In genomic region chr11:87453216-87454034, GRCm38 (mm10) we compare ENCODE assay signal across 9 mouse cellular contexts. TPM values are rescaled to one million over a fixed set of nuclear protein-coding genes. Genes with fewer than 3 reads are reported as not detected.
DNase-seq lines count a peak whose midpoint lies in the region; ATAC-seq and TF ChIP-seq lines count a peak whose summit lies in the region.
"Had no signal": no experiment of that assay in that cellular context is flagged by ENCODE, and none has a peak within 500 bp of the region (broad histone marks: within the 10 kb centered on the region; RNA-seq: fewer than 3 reads in every experiment).

No protein-coding gene starts in this region.

- WGBS in liver, postnatal 0 days (ENCODE audit: insufficient replicate concordance): 16% methylated on average over 13 of the region's 13 CpGs
- 19% methylated on average over 13 of the region's 13 CpGs for WGBS in embryonic facial prominence, embryonic 10.5 days
- WGBS in kidney, embryonic 15.5 days: 13% methylated on average over 13 of the region's 13 CpGs
- 28% methylated on average over 13 of the region's 13 CpGs for WGBS in neural tube, embryonic 15.5 days
- WGBS in midbrain, postnatal 0 days: 23% methylated on average over 13 of the region's 13 CpGs

- no peak for ATAC-seq in liver, postnatal 0 days
- no peak for ATAC-seq in kidney, embryonic 15.5 days (replicated peaks; ENCODE audit: low FRiP score)
- ATAC-seq in neural tube, embryonic 15.5 days (ENCODE audit: low FRiP score): no peak
- ATAC-seq in midbrain, postnatal 0 days (ENCODE audit: low FRiP score): no peak

- no peak for TF ChIP-seq CTCF in liver, postnatal 0 days (IDR thresholded peaks at IDR 0.05; ENCODE audit: low read depth)
- no peak for TF ChIP-seq CTCF in midbrain, postnatal 0 days (IDR thresholded peaks at IDR 0.05)

- H3K27ac ChIP-seq in liver, postnatal 0 days (ENCODE audit: low read depth): no peak overlapping the region
- peak overlapping the region; percentile 55 for H3K27ac ChIP-seq in embryonic facial prominence, embryonic 10.5 days (replicated peaks)
- H3K27ac ChIP-seq in kidney, embryonic 15.5 days: peak overlapping the region; percentile 58
- H3K27ac ChIP-seq in neural tube, embryonic 15.5 days (replicated peaks): no peak overlapping the region
- H3K27ac ChIP-seq in midbrain, postnatal 0 days (ENCODE audit: low read depth, low read length): no peak overlapping the region
- H3K27ac ChIP-seq: macrophage had no signal

- H3K4me1 ChIP-seq in liver, postnatal 0 days (ENCODE audit: insufficient read depth): peaks cover 11% of the 10 kb centered on the region
- H3K4me1 ChIP-seq in embryonic facial prominence, embryonic 10.5 days: peaks cover 14% of the 10 kb centered on the region
- H3K4me1 ChIP-seq in kidney, embryonic 15.5 days: peaks cover 12% of the 10 kb centered on the region
- 0 out of 2 replicates have a peak, but pooled peaks cover 5% of the 10 kb centered on the region for H3K4me1 ChIP-seq in neural tube, embryonic 15.5 days
- no peaks in the 10 kb centered on the region for H3K4me1 ChIP-seq in midbrain, postnatal 0 days (ENCODE audit: insufficient read depth, low read length)

- no peak overlapping the region for H3K9ac ChIP-seq in liver, postnatal 0 days (replicated peaks)
- H3K9ac ChIP-seq in kidney, embryonic 15.5 days: no peak overlapping the region
- H3K9ac ChIP-seq in neural tube, embryonic 15.5 days (replicated peaks): no peak overlapping the region
- H3K9ac ChIP-seq in midbrain, postnatal 0 days (replicated peaks; ENCODE audit: low read length, poor library complexity, severe bottlenecking): no peak overlapping the region

- DNase-seq in liver: peak; percentile 21
- DNase-seq in liver, postnatal 0 days: no peak
- peak; percentile 44 for DNase-seq in embryonic facial prominence, embryonic 10.5 days (ENCODE audit: low spot score)
- peak; percentile 48 for DNase-seq in lung, postnatal 36 days
- no peak for DNase-seq in midbrain, postnatal 0 days (ENCODE audit: low spot score)
- DNase-seq in adrenal gland, adult 2 months: no peak

- H3K9me3 ChIP-seq in liver, postnatal 0 days (ENCODE audit: low read length): no peaks in the 10 kb centered on the region
- no peaks in the 10 kb centered on the region for H3K9me3 ChIP-seq in embryonic facial prominence, embryonic 10.5 days
- H3K9me3 ChIP-seq in kidney, embryonic 15.5 days (replicated peaks): no peaks in the 10 kb centered on the region
- no peaks in the 10 kb centered on the region for H3K9me3 ChIP-seq in neural tube, embryonic 15.5 days (replicated peaks)
- H3K9me3 ChIP-seq in midbrain, postnatal 0 days (ENCODE audit: low read length): no peaks in the 10 kb centered on the region

- H3K36me3 ChIP-seq in liver, postnatal 0 days (replicated peaks; ENCODE audit: insufficient read depth, low read length): no peaks in the 10 kb centered on the region
- H3K36me3 ChIP-seq in embryonic facial prominence, embryonic 10.5 days (replicated peaks): no peaks in the 10 kb centered on the region
- H3K36me3 ChIP-seq in kidney, embryonic 15.5 days: no peaks in the 10 kb centered on the region
- H3K36me3 ChIP-seq in neural tube, embryonic 15.5 days: no peaks in the 10 kb centered on the region
- H3K36me3 ChIP-seq in midbrain, postnatal 0 days (ENCODE audit: insufficient read depth, low read length): no peaks in the 10 kb centered on the region

- TF ChIP-seq EP300 in liver, postnatal 0 days (IDR thresholded peaks at IDR 0.05; ENCODE audit: low read depth): no peak

- H3K4me3 ChIP-seq in liver, postnatal 0 days (ENCODE audit: low read depth, low read length): no peak overlapping the region
- H3K4me3 ChIP-seq in embryonic facial prominence, embryonic 10.5 days: peak overlapping the region; percentile 30; the same call in 1 of the 2 replicates
- no peak overlapping the region for H3K4me3 ChIP-seq in kidney, embryonic 15.5 days (replicated peaks)
- no peak overlapping the region for H3K4me3 ChIP-seq in neural tube, embryonic 15.5 days (replicated peaks)
- H3K4me3 ChIP-seq in midbrain, postnatal 0 days (ENCODE audit: low read depth, low read length): no peak overlapping the region

- H3K4me2 ChIP-seq in liver, postnatal 0 days (ENCODE audit: low read depth, low read length): no peak overlapping the region
- H3K4me2 ChIP-seq in kidney, embryonic 15.5 days: peak overlapping the region; percentile 39
- no peak overlapping the region for H3K4me2 ChIP-seq in neural tube, embryonic 15.5 days
- H3K4me2 ChIP-seq in midbrain, postnatal 0 days (ENCODE audit: low read depth, low read length, poor library complexity, severe bottlenecking): no peak overlapping the region

- no peaks in the 10 kb centered on the region for H3K27me3 ChIP-seq in liver, postnatal 0 days (ENCODE audit: insufficient read depth, low read length)
- H3K27me3 ChIP-seq in embryonic facial prominence, embryonic 10.5 days (replicated peaks; ENCODE audit: low read depth, poor library complexity, severe bottlenecking): no peaks in the 10 kb centered on the region
- H3K27me3 ChIP-seq in kidney, embryonic 15.5 days: no peaks in the 10 kb centered on the region
- no peaks in the 10 kb centered on the region for H3K27me3 ChIP-seq in neural tube, embryonic 15.5 days (replicated peaks)
- H3K27me3 ChIP-seq in midbrain, postnatal 0 days (ENCODE audit: insufficient read depth, low read length): no peaks in the 10 kb centered on the region

RNA-seq across cellular contexts. Expression of gene Tex14, which starts 48.6 kb away (rescaled TPM):
- 0.24 TPM in 1 of 2 replicates, not detected in the other for polyA plus RNA-seq in liver, postnatal 0 days (2015; fragmentation: Nextera tagmentation; extraction: Ambion mirVana)
- 0.50 TPM in 1 of 2 replicates, not detected in the other for polyA plus RNA-seq in embryonic facial prominence, embryonic 10.5 days (2016; fragmentation: Nextera tagmentation; extraction: Ambion mirVana)
- 0.60 and 0.65 TPM in 2 replicates for polyA plus RNA-seq in kidney, embryonic 15.5 days (2015; fragmentation: Nextera tagmentation; extraction: Ambion mirVana)
- 0.86 and 0.92 TPM in 2 replicates for polyA plus RNA-seq in neural tube, embryonic 15.5 days (2015; fragmentation: Nextera tagmentation; extraction: Ambion mirVana)
- total RNA-seq in midbrain, postnatal 0 days (2014; rRNA removed): 0.66 and 4.0 TPM in 2 replicates
- 0.31 and 0.35 TPM in 2 replicates for polyA plus RNA-seq in midbrain, postnatal 0 days (2015; fragmentation: Nextera tagmentation; extraction: Ambion mirVana)
- total RNA-seq in adrenal gland, adult 2 months (2021): 1 to 10 TPM in 1 of 2 experiments, under 1 TPM in 1; 0.35 to 1.3 TPM
- polyA plus RNA-seq in adrenal gland, adult 2 months (2012; rRNA removed): 0.03 and 0.08 TPM in 2 replicates

RNA-seq across cellular contexts. Expression of gene Rad51c, which starts 48.7 kb away (rescaled TPM):
- 1.6 and 2.6 TPM in 2 replicates for polyA plus RNA-seq in liver, postnatal 0 days (2015; fragmentation: Nextera tagmentation; extraction: Ambion mirVana)
- 11.5 and 11.9 TPM in 2 replicates for polyA plus RNA-seq in embryonic facial prominence, embryonic 10.5 days (2016; fragmentation: Nextera tagmentation; extraction: Ambion mirVana)
- polyA plus RNA-seq in kidney, embryonic 15.5 days (2015; fragmentation: Nextera tagmentation; extraction: Ambion mirVana): 8.3 and 9.1 TPM in 2 replicates
- 4.0 and 5.7 TPM in 2 replicates for polyA plus RNA-seq in neural tube, embryonic 15.5 days (2015; fragmentation: Nextera tagmentation; extraction: Ambion mirVana)
- total RNA-seq in midbrain, postnatal 0 days (2014; rRNA removed): 2.0 and 2.4 TPM in 2 replicates
- 1.8 and 2.1 TPM in 2 replicates for polyA plus RNA-seq in midbrain, postnatal 0 days (2015; fragmentation: Nextera tagmentation; extraction: Ambion mirVana)
- total RNA-seq in adrenal gland, adult 2 months (2021): 1 to 10 TPM; 1.6 to 2.2 TPM
- polyA plus RNA-seq in adrenal gland, adult 2 months (2012; rRNA removed): 0.13 and 0.15 TPM in 2 replicates

Comparison
In these comparisons a context has a peak if more than half of its experiments do, and no peak if none do; other contexts are left out.
1. DNase-seq: peak in liver (single experiment), embryonic facial prominence, embryonic 10.5 days (single experiment) and lung, postnatal 36 days (single experiment); none in liver, postnatal 0 days (single experiment), midbrain, postnatal 0 days (single experiment) and adrenal gland, adult 2 months (single experiment).
2. H3K27ac ChIP-seq: peak in embryonic facial prominence, embryonic 10.5 days (single experiment) and kidney, embryonic 15.5 days (single experiment); none in liver, postnatal 0 days (single experiment), neural tube, embryonic 15.5 days (single experiment) and midbrain, postnatal 0 days (single experiment).